Mouse (Mus musculus) midbrain, embryonic 16.5 days (tissue): ENCODE measurements at regions not wholly inside any gene's neighbourhood (a gene's known extent, or its start where the extent isn't known, plus 50 kb on each side); places are given as distances from the start of the nearest gene placed in this dataset.

Experiments
- ATAC-seq: fragments of 200-750 bp; cut with Nextera tagmentation; 2 replicates; pipeline ENCODE4 v1.8.0; 2017; ENCODE audit warnings: moderate TSS enrichment
- H3K27ac ChIP-seq: fragments of 300-500 bp; sonication (generic); 2 replicates; pipeline ENCODE4 v1.5.1; 2014; ENCODE audit warnings: mild to moderate bottlenecking, low read length, mixed read lengths
- H3K27me3 ChIP-seq: fragments of 300-500 bp; sonication (generic); 2 replicates; pipeline ENCODE4 v1.6.1; 2014; ENCODE audit warnings: low read depth, low read length, mixed read lengths; ENCODE audit not compliant: control insufficient read depth, insufficient read depth
- H3K36me3 ChIP-seq: fragments of 300-500 bp; sonication (generic); 2 replicates; pipeline ENCODE4 v1.6.1; 2014; ENCODE audit warnings: mild to moderate bottlenecking, low read length, moderate library complexity, mixed read lengths; ENCODE audit not compliant: control insufficient read depth, insufficient read depth
- H3K4me1 ChIP-seq: fragments of 300-500 bp; sonication (generic); 2 replicates; pipeline ENCODE4 v1.6.1; 2014; ENCODE audit warnings: mild to moderate bottlenecking, low read length, mixed read lengths; ENCODE audit not compliant: control insufficient read depth, insufficient read depth
- H3K4me2 ChIP-seq: fragments of 300-500 bp; sonication (generic); 2 replicates; pipeline ENCODE4 v1.6.1; 2014; ENCODE audit warnings: mild to moderate bottlenecking, low read length, mixed read lengths
- H3K4me3 ChIP-seq: fragments of 300-500 bp; sonication (generic); 2 replicates; pipeline ENCODE4 v1.5.1; 2014; ENCODE audit warnings: low read depth, mild to moderate bottlenecking, low read length, moderate library complexity, mixed read lengths
- H3K9ac ChIP-seq: fragments of 300-500 bp; sonication (generic); 2 replicates; pipeline ENCODE4 v1.6.1; 2014; ENCODE audit warnings: low read depth, low read length, mixed read lengths
- H3K9me3 ChIP-seq: fragments of 300-500 bp; sonication (generic); replicated peaks from 2 replicates; pipeline ENCODE4 v1.6.1; 2014; ENCODE audit warnings: mild to moderate bottlenecking, low read length, mixed read lengths; ENCODE audit not compliant: control insufficient read depth, poor library complexity, severe bottlenecking
- WGBS: fragments of 180-500 bp; shearing (Covaris S2); extraction: QIAGEN DNeasy Blood & Tissue Kit; methylation state at CpG from one replicate; pipeline ENCODE4 v1.1.7; 2014; 5-methylcytosine and 5-hydroxymethylcytosine counted together

- H3K4me1 ChIP-seq, result peaks cover 11% of the 10 kb centered on the region
- no peak overlapping the region for H3K4me2 ChIP-seq
- H3K27me3 ChIP-seq, result no peaks in the 10 kb centered on the region
- H3K36me3 ChIP-seq, result no peaks in the 10 kb centered on the region
- no peak overlapping the region for H3K4me3 ChIP-seq
- H3K9me3 ChIP-seq, result no peaks in the 10 kb centered on the region
- no peak overlapping the region for H3K27ac ChIP-seq
- ATAC-seq, result no peak
- no peak overlapping the region for H3K9ac ChIP-seq
- WGBS, result 31% methylated on average over 10 of the region's 10 CpGs
Measured at GRCm38 (mm10) chr5:119978096-119978715, 138.1 kb upstream of the Rbm19 start.

GRCm38 (mm10) chr5:119981111-119981807 lies 135.0 kb upstream of the Rbm19 start:
- 70% methylated on average over 15 of the region's 18 CpGs for WGBS
- Histone ChIP-seq H3K4me3 (no peak overlapping the region), H3K4me2 (no peak overlapping the region), H3K9ac (no peak overlapping the region), H3K9me3 (no peaks in the 10 kb centered on the region), H3K4me1 (peaks cover 6% of the 10 kb centered on the region), H3K27me3 (no peaks in the 10 kb centered on the region), H3K36me3 (no peaks in the 10 kb centered on the region), H3K27ac (0 out of 2 replicates have a peak overlapping the region, but pooled peaks have one; percentile 40)
- ATAC-seq, result no peak

GRCm38 (mm10) chr5:119984206-119984605 lies 132.1 kb upstream of the Rbm19 start:
- Histone ChIP-seq H3K27me3 (no peaks in the 10 kb centered on the region), H3K9me3 (no peaks in the 10 kb centered on the region), H3K4me1 (peaks cover 6% of the 10 kb centered on the region), H3K9ac (no peak overlapping the region), H3K4me2 (no peak overlapping the region), H3K27ac (no peak overlapping the region), H3K4me3 (no peak overlapping the region), H3K36me3 (no peaks in the 10 kb centered on the region)
- 82% methylated on average over 7 of the region's 7 CpGs for WGBS
- no peak for ATAC-seq

GRCm38 (mm10) chr5:119992130-119992529 lies 124.1 kb upstream of the Rbm19 start:
- no peak overlapping the region for H3K4me2 ChIP-seq

GRCm38 (mm10) chr5:119995726-119996125 lies 120.5 kb upstream of the Rbm19 start:
- 96% methylated on average over 1 of the region's 1 CpGs for WGBS
- Histone ChIP-seq H3K36me3 (no peaks in the 10 kb centered on the region), H3K9me3 (no peaks in the 10 kb centered on the region), H3K4me3 (no peak overlapping the region), H3K4me1 (no peaks in the 10 kb centered on the region), H3K27me3 (no peaks in the 10 kb centered on the region), H3K9ac (no peak overlapping the region), H3K27ac (no peak overlapping the region), H3K4me2 (no peak overlapping the region)
- ATAC-seq, result no peak

More at GRCm38 (mm10) chr5:119992130-119992529, 124.1 kb upstream of the Rbm19 start:
- no peak overlapping the region for H3K4me3 ChIP-seq
- no peak overlapping the region for H3K27ac ChIP-seq
- no peaks in the 10 kb centered on the region for H3K9me3 ChIP-seq
- no peaks in the 10 kb centered on the region for H3K27me3 ChIP-seq
- no peaks in the 10 kb centered on the region for H3K4me1 ChIP-seq
- H3K9ac ChIP-seq, result no peak overlapping the region
- 80% methylated on average over 3 of the region's 3 CpGs for WGBS
- H3K36me3 ChIP-seq, result no peaks in the 10 kb centered on the region
- no peak for ATAC-seq

GRCm38 (mm10) chr5:120005696-120006469 lies 110.4 kb upstream of the Rbm19 start:
- WGBS, result 87% methylated on average over 6 of the region's 6 CpGs
- Histone ChIP-seq H3K9me3 (peaks cover 3% of the 10 kb centered on the region), H3K27ac (no peak overlapping the region), H3K27me3 (no peaks in the 10 kb centered on the region), H3K4me1 (no peaks in the 10 kb centered on the region), H3K4me3 (no peak overlapping the region), H3K9ac (no peak overlapping the region), H3K36me3 (no peaks in the 10 kb centered on the region), H3K4me2 (no peak overlapping the region)
- no peak for ATAC-seq

GRCm38 (mm10) chr5:120007738-120008137 lies 108.5 kb upstream of the Rbm19 start:
- WGBS, result 74% methylated on average over 6 of the region's 6 CpGs
- Histone ChIP-seq H3K9ac (no peak overlapping the region), H3K36me3 (no peaks in the 10 kb centered on the region), H3K4me1 (no peaks in the 10 kb centered on the region), H3K9me3 (peaks cover 3% of the 10 kb centered on the region), H3K4me3 (no peak overlapping the region), H3K4me2 (no peak overlapping the region), H3K27me3 (no peaks in the 10 kb centered on the region), H3K27ac (no peak overlapping the region)
- no peak for ATAC-seq

GRCm38 (mm10) chr5:120008306-120008705 lies 108.0 kb upstream of the Rbm19 start:
- WGBS, result 79% methylated on average over 9 of the region's 9 CpGs
- Histone ChIP-seq H3K9me3 (peaks cover 3% of the 10 kb centered on the region), H3K27ac (no peak overlapping the region), H3K4me1 (no peaks in the 10 kb centered on the region), H3K9ac (no peak overlapping the region), H3K27me3 (no peaks in the 10 kb centered on the region), H3K4me3 (no peak overlapping the region), H3K36me3 (no peaks in the 10 kb centered on the region), H3K4me2 (no peak overlapping the region)
- ATAC-seq, result no peak

GRCm38 (mm10) chr5:120015417-120015816 lies 100.8 kb upstream of the Rbm19 start:
- Histone ChIP-seq H3K9ac (no peak overlapping the region), H3K4me3 (no peak overlapping the region), H3K27me3 (no peaks in the 10 kb centered on the region), H3K9me3 (no peaks in the 10 kb centered on the region), H3K4me2 (no peak overlapping the region), H3K27ac (no peak overlapping the region), H3K4me1 (no peaks in the 10 kb centered on the region), H3K36me3 (no peaks in the 10 kb centered on the region)
- ATAC-seq, result no peak
- 85% methylated on average over 10 of the region's 10 CpGs for WGBS
